Mouse (Mus musculus) induced T-regulatory cell, adult 2 months (primary cell): ENCODE measurements around the gene P4ha1.
A peak's percentile ranks its signal among the peaks of the same experiment; 100 is the strongest.
"Not testable (repeated sequence)": the region's sequence is repeated elsewhere in the genome, so short reads cannot be mapped to it uniquely, and the experiment has no call there.

Experiments used
- DNase-seq: peaks from one replicate; pipeline ENCODE4 v3.0.0-alpha.2; 2012; ENCODE audit warnings: low read depth

P4ha1 gene

DNA sequence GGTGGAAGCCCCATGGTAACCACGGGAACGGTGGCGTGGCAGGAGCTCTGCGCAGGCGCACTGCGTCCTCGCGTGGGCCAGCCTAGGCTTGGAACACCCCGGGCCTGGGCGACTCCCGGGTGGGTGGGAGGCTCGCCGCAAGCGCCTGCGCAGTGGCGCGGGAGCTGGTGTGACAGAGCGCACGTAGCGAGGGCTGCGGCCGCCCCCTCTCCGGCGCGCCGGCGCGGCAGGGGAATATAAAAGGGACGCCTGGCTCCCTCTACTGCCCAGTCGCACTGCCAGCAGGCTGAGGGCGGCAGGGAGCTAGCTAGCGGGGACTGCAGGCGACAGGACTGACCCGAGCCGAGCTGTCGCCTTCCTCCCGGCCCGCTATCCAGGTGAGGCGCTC, at the start of gene P4ha1:
Gene P4ha1 (plus strand): TSS at position 197 of the 388 bp plus-strand sequence.
- DNase-seq, result peak; percentile 99

- no peak for DNase-seq
Measured at GRCm38 (mm10) chr10:59275745-59276144, 47.4 kb upstream of the P4ha1 start.

DNA sequence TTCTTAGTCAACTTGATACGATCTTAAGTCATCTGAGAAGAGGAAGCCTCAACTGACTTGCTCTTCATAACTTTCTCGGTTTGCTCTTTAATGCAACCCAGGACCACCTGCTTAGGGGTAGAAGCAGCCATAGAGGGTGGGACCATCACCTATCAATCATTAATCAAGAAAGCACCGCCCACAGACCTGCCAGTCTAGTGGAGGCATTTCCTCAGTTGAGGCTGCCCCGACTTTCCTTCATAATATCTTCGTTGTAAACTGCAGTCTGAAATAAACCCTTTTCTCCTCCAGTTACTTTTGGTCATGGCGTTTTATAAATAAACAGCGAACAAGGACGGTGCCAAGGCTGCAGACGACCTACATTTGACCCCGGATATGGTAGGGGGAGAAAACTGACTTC, 46.0 kb upstream of the P4ha1 start:
- DNase-seq, result no peak

DNA sequence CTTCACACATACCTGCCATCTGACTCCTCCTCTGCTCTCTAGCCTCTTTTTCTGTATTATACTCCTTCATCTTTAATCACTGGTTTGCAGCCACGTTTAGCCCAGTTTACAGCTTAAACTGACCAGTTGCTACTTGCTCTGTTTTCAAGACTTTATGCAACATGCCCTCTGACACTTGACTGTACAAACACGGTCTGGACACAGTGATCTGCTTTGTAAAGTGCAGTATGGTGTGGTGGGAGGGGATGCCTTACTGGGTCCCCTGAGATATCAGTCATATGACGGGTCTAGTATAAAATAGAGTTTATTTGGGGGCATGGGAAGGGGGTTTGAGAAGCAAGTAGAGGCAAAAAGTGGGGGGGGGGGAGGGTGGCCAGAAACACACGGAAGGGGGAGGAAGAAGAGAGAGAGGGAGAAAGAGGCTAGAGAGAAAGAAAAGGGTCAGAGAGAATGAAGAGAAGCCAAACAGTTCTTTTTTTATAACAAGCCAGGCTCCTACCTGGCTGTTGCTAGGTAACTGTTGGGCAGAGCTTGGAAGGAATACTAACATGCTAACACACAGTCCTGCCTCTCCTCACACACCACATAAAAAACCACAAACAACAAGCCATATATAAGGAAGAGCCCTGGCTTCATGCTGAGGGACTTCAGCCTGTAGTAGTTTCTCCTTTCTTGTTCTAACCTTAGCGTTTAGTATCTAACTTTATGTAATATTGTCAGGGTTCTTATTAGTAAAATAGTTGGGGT, 45.2 kb upstream of the P4ha1 start:
- DNase-seq, result no peak

DNA sequence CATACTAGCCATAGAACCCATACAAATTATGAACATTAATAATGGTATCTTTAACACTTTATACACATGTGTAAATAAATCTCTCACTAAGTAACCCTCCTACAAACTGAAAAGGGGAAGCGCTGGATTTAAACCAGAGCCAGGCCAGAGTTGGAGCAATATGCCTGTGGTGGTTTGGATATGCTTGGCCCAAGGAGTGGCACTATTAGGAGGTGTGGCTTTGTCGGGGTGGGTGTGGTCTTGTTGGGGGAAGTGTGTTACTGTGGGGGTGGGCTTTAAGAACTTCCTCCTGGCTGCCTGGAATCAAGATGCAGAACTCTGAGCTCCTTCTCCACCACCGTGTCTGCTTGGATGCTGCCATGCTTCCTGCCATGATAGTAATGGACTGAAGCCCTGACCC, 39.9 kb upstream of the P4ha1 start:
- DNase-seq, result no peak

- no peak for DNase-seq
Measured at GRCm38 (mm10) chr10:59283749-59284148, 39.3 kb upstream of the P4ha1 start.

DNA sequence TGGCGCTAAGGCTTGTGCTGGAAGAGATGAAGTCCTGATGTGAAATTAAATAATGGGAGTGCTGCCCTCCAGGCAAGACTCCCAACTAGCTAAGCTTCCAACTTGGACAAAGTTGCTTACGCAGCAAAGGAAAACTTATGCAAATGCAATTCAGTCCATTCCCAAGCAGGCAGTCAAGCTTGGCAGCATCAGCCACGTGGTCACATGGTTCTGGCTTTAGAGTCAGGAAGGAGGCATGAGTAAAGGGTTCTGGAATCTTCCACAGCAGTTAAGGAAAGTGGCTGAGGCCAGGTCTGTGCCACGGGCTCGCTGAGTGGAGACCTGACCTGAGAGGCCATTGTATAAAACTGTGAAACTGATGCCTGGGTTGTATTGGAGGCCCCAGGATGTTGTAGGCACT, 37.6 kb upstream of the P4ha1 start:
- DNase-seq, result no peak

DNA sequence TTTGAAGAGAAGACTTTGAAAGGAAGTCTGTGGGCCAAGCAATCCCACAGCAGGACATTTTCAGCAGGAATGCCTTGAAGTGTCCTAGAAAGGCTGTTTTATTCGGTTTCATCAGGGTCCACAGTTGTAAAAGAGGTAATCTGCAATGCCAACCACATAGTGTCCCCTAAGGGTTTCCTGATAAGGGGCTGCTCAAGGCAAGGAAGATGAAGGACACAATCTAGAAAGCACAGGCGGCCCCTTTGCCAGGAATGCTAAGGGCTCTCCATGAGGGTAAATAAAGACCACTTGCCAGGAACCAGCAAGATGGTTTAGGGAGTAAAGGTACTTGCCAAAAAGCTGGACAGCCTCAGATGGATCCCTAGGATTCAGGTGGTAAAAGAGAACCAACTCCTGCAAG, 35.8 kb upstream of the P4ha1 start:
- DNase-seq, result no peak

- DNase-seq, result no peak
Measured at GRCm38 (mm10) chr10:59287662-59288061, 35.4 kb upstream of the P4ha1 start.

- peak; percentile 56 for DNase-seq
Measured at GRCm38 (mm10) chr10:59289062-59289461, 34.0 kb upstream of the P4ha1 start.

- no peak for DNase-seq
Measured at GRCm38 (mm10) chr10:59291536-59291935, 31.6 kb upstream of the P4ha1 start.

- no peak for DNase-seq
Measured at GRCm38 (mm10) chr10:59292079-59292478, 31.0 kb upstream of the P4ha1 start.

DNA sequence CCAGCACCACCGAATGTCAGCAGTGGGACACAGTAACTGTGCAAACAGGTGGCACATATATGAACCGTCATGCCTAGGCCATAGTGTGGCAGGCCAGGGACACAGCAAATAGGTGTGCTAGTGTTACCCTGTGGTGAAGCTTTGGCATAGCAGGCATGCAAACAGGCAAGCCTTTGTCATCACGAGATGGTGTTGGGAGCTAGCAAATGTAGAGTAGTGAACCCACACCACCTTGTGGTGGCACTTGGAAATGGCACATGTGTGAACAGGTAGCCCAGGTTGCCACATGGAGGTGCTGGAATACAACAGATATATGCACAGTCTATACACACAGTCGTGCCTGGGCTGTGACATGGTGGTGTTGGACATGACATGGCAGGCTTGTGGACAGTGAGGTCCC, 30.5 kb upstream of the P4ha1 start:
- peak; percentile 84 for DNase-seq

GRCm38 (mm10) chr10:59295241-59295811, 27.8 kb upstream of the P4ha1 start:
- DNase-seq, result peak; percentile 83

DNA sequence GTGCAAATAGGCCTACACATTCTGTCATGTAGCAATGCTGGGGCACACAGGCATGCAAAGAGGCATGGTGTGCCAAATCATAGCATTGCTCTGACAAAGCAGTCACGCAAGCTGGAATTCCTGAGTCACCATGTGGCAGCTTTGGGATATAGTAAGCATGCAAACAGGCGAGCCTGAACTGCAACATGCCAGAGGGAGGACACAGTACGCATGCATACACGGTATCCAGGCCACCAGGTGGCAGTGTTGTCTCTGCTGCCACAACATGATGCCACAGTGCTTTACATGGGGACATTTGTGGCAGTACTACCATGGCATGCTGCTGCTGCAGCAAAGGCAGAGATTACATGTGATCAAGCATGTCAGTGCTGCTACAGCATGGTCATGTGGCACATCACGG, 26.8 kb upstream of the P4ha1 start:
- peak; percentile 81 for DNase-seq

DNA sequence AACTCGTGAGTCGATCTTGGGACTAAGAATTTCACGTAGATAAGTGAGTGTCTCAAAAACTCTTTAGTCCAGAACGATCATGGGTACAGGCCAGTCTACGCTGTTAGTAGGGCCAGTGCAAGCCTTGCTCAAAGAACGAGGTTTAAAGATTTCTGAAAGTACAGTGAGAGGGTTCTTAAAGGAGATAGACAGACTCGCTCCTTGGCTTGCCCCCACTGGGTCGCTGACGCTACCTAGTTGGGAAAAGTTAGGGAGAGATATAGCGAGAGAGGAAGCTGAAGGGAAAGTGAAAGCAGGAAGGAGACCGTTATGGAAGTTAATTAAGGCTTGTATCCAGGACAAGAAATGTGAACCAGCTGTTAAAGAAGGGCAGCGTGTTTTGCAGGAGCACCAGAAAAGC, 20.4 kb upstream of the P4ha1 start:
- DNase-seq, result not testable (repeated sequence)

GRCm38 (mm10) chr10:59308993-59309715, 13.9 kb upstream of the P4ha1 start:
- peak; percentile 72 for DNase-seq

- DNase-seq, result no peak
Measured at GRCm38 (mm10) chr10:59310124-59310523, 13.0 kb upstream of the P4ha1 start.

DNA sequence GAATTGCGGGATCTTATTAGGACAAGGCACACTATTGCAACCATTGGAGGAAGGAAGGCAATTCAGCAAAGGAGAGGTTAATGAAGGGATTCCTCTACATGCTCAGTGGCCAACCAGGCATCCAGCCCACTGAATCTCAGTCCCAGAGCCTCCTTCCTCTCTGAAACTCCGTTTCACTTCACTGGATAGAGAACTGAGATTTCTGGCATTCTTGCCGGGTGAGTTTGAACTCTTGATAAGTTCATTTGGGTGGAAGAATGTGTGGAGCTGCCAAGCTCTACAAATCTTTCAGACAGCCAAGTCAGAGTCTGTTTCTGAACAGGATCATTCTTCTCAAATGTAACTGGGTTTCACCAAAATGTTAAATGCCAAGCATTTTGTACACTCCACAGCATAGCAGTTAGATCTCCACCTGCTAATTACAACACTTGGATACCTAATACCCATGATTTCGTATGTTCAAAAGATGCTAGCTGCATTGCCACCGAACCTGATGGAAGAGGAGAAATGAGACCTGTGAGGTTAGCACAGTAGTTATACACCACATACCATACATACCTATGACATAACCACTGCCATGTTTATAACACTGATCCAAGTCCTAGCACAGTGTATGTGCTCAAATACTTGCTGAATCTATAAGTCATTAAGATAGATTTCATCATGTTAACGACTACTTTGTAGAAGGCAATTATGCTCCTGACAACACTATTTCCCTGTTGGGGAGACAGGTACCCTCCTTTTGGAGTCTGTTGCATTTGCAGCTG, 12.2 kb upstream of the P4ha1 start:
- DNase-seq, result no peak

- DNase-seq, result no peak
Measured at GRCm38 (mm10) chr10:59311881-59312280, 11.2 kb upstream of the P4ha1 start.

DNA sequence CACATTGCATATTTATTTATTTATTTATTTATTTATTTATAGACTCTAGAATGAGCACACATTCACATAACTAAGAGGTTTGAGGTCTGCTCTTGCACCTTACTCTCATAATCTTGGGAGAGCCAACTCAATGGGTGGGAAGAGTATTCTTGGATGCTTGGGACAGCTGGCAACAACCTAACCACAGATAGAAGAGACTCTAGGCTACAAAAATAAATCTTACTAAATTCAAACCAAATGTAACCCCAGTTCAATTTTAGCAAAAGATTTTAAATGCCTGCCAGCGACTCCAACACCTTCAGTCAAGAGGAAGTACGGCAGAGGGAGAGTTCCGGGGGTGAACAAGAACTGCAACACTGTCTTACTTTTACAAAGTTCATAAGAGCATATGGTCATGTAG, 2.0 kb upstream of the P4ha1 start:
- DNase-seq, result peak; percentile 21

DNA sequence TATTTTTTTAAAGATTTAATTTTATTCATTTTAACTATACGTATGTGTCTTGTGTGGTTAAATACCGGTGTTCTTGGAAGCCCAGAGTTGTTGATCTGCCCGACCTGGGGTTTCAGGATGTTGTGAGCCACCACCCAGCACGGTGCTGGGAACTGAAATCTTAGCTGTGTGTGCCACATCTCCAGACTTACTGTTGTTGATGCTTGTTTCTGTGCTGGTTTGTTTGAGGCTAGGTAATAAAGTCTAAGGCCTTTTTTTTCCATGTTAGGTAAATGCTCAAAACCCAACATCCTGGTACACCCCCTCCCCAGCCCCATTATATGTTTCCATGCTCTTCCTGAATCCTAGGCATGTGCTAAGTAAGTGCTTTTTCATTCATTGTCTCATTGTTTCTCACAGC, 825 bp upstream of the P4ha1 start:
- peak; percentile 70 for DNase-seq
